Mouse (Mus musculus) retina, embryonic 14.5 days (tissue): ENCODE measurements at regions not wholly inside any gene's neighbourhood (a gene's known extent, or its start where the extent isn't known, plus 50 kb on each side); places are given as distances from the start of the nearest gene placed in this dataset.

Source experiments
- DNase-seq: peaks from one replicate; pipeline ENCODE4 v3.0.0-alpha.2; 2015; ENCODE audit warnings: low spot score

GRCm38 (mm10) chr1:163557875-163558274 lies 154.4 kb upstream of the Gorab start:
- no peak for DNase-seq

DNA sequence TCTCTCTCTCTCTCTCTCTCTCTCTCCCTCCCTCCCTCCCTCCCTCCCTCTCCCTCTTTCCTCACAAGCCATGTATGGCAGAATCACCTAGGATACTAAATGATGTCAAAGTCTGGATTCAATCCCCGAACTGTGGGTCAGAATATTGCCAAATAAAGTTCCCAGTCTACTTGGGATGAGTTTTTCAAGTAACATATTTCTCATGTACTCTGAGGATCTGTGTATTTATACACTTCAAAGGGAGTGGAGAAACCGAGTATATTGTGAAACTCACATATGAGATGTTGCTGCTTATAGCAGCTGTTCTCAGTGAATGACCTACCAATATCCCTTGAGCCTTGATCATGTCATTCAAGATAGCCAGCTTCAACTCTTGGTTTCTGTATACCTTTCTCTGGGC lies 151.7 kb upstream of the Gorab start:
- DNase-seq = no peak

DNA sequence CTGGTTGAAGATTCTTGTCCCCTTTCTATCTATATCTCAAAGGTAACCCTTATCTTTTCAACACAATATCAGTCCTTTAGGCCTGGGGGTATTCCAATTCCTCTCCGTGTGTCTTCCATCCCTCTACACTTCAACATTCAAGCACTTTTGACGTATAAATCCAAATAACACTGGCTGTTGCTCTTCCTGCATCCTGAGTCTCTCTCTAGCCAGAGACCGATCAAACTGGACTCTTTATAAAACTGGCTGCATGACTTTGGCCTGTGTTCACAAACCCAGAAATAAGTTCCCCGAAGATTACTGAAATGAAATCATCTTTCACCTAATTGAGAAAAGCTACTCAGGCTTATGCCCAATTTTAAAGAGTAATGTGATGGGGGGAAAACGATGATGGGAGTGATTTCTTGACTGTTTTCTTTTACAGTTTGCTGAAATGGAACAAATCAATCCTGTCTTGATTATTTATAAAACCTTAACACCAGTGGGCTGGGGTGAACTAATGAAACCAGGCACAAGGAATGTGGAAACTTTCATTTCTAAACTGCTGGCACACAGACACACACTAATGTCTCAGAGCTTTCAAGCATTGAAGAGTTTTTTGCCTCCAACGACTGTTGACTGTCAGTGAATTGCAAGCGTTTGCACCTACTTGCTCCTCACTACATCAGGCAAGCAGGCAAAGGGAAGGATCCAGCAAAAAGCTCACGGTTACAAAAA lies 135.5 kb upstream of the Gorab start:
- no peak for DNase-seq

GRCm38 (mm10) chr1:163530563-163530962 lies 127.1 kb upstream of the Gorab start:
- no peak for DNase-seq

GRCm38 (mm10) chr1:163517966-163518365 lies 114.5 kb upstream of the Gorab start:
- DNase-seq = no peak

DNA sequence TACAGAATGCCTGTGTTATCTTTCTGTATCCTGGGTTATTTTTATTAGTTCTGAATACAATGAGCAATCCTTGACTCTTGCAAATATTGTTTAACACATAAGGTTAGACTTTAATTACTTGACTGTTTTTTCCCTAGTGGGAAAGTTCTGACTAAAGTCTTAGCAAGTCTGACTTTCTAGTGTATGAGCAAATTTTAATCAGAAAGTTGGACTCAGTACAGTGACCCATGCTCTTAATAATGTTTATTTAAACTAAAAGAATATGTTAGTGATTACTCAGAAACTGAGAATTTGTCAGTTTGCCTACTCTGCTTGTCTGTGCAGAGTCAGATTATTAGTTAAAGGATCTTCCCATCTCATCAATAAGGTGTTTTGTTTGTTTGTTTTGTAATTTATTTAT lies 109.4 kb upstream of the Gorab start:
- DNase-seq = no peak

GRCm38 (mm10) chr1:163512008-163512407 lies 108.5 kb upstream of the Gorab start:
- DNase-seq = no peak

GRCm38 (mm10) chr1:163505035-163505434 lies 101.6 kb upstream of the Gorab start:
- DNase-seq = no peak

DNA sequence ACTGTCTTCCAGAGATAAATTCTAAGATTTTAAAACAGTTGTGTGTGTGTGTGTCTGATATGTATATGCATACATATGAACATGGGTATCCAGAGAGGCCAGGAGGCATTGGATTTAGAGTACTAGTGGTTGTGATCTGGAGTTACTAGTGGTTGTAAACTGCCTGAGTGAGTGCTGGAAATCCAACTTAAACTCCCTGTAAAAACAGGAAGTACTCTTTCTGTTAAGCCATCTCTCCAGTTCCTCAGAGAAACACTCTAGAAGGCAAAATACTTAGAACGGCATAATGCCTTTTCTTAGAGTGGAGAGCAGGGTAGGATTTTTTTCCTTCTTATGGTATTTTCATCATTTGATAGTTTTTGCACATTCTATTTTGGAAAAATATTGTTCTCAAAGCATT lies 99.1 kb upstream of the Gorab start:
- no peak for DNase-seq

- DNase-seq = no peak
Observed at GRCm38 (mm10) chr1:163498398-163498958, 95.0 kb upstream of the Gorab start.

DNA sequence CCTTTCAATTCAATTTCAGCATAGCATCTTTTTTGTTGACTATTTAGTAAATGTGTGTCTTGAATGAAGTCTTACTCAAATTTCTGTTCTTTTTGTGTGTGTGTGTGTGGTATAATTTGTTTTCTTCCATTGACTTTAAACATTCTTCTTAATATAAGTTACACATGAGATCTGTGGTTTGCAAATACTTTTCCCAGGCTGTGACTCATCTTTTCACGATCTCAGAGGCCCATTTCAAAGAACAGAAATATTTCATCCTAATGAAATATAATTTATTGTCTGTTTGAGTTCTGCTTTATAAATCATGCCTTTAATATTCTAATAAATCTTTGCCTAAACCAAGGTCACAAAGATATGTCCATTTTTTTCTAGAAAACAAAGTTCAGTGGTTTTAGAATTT lies 92.9 kb upstream of the Gorab start:
- DNase-seq = no peak

- DNase-seq = no peak
Observed at GRCm38 (mm10) chr1:163488532-163488931, 85.1 kb upstream of the Gorab start.

DNA sequence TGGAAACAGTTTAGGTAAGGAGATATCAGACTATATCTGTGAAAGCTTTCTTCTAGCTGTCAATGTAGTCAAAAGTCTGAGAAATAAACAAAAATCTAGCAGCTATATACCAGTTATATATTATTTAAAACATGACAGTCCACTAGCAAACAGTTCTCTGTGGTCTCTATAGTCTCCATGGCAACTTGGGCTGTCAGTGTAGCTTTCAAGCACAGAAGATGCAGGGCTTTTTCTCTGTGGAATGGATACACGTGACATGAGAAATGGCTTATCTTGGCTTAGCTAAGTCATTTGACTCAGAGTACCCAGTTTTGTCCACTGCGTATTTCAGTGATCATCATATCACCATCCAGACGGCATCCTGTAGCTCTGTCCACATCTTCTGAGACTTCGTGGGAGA lies 84.6 kb upstream of the Gorab start:
- no peak for DNase-seq

GRCm38 (mm10) chr1:163483098-163483497 lies 79.6 kb upstream of the Gorab start:
- no peak for DNase-seq

DNA sequence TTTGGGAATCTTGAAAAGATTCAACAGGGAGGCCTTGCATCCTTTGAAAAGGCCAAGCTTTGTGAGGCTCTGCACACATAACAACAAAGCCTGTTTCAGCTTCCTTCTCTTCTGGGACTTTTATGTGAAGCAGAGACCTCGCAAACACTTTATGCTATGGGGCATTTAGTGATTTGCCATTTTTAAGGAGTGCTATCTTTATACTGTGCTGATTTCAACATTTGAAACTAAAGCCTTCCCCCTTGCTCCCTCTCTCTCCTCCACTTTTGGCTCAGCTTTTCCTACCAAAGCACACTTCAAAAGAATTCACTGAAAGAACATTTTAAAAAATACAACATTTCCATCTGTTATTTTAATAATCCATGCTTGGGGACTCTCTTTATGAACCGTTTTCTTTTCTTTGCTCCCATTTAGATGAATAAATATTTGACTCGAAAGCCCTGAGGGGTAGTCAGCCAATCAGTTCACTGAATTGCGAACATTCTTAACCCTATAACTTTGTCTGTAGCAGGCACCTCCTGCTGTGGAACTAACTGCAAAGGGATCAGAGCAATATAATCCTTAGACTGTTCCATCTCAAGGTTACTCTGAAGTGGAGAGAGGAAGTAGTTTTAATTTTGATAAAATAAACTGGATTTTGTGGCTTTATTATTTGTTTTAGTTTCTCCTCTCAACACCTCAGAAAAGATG lies 74.2 kb upstream of the Gorab start:
- peak; percentile 5 for DNase-seq

DNA sequence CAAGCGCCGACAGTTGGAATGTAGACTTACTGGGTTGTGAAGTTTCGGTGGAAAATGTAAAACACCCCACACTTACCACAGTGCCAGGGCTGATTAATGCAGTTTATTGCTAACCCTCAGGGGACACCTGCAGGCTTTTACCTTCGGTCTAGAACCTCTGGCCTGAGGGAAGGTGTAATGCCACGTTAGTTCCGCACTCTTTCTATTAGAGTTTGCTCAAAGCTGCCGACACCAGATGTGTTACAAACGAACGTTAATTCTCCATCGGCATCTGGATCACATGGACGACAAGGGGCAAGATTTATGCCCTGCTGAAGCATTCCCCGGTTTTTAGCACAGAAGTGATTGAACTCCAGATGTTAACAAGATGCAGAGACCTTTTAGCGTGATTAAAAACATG lies 57.7 kb upstream of the Gorab start:
- DNase-seq = no peak

DNA sequence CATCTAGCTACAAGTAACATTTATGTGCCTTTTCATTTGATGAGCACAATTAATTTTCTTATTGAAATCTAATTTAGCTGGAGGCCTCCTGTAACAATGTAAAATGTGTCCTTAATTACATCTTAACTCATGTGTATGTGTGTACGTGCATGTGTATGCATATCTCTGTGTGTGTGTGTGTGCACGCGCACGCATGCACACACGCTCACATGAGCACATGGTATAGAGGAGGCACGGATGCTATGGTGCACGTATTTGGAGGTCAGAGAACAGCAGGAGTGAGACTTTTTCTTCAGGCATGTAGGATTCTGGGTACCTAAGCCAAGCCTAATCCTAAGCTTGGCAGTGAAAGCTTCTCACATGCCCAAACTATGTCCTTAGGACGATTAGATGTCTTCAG lies 52.9 kb upstream of the Gorab start:
- DNase-seq = no peak
